Mouse (Mus musculus): ENCODE data around the gene Dchs1.

- TF ChIP-seq CTCF (IDR thresholded peaks at IDR 0.05; ENCODE audit: borderline replicate concordance, insufficient read depth, low read depth, low read length): no peak
- TF ChIP-seq POLR2A (IDR thresholded peaks at IDR 0.05; ENCODE audit: borderline replicate concordance, insufficient read depth, low read length): no peak
Measured at GRCm38 (mm10) chr7:105769959-105770358, 17.5 kb downstream of the Dchs1 start.

Measured in cerebellum, adult 2 months (tissue).